Mouse (Mus musculus) heart, adult 11 months (tissue): Measurements from ENCODE around the gene Zfp618.

Source experiments
- DNase-seq: peaks from one replicate; pipeline ENCODE4 v3.0.0; 2022

Zfp618 gene

DNA sequence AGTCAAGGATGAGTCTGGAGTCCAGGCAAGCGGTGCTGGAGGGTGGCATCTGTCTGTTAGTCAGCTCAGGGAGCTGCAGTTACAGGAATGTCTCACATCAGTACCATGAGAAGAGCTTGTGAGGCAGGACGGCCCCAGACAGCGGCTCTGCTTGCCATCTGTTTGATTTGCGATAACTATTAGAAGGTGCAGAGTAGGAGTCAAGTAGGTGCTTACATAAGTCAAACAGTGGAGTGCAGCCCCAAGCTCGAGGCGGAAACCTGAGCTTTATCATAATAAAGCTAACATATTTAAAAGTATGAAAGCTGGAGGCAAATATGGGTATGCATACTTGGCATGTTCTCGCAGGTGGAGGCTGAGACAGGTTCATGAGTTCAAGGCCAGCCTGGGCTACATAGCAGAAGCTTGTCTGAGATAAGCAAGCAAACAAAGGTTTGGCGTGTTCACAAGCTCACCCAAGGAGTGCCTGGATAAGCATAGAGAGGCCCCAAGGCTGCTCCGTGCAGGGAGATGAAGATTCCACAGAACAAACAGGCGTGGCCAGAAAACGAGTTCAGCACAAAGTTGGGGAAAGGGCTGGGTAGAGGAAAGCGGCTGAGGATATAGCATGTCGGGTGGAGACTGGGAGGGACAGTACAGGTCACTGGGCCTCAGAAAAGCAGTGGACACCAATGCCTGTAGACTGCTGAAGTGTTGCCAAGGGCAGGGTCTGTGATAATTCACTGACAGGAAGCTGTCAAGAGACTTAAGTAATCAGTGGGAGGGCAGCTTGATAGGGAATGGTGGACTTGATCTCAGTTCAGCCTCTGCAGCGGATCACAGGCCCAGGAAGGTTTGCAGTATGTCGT lies 106.3 kb downstream of the Zfp618 start:
- DNase-seq: no peak

DNA sequence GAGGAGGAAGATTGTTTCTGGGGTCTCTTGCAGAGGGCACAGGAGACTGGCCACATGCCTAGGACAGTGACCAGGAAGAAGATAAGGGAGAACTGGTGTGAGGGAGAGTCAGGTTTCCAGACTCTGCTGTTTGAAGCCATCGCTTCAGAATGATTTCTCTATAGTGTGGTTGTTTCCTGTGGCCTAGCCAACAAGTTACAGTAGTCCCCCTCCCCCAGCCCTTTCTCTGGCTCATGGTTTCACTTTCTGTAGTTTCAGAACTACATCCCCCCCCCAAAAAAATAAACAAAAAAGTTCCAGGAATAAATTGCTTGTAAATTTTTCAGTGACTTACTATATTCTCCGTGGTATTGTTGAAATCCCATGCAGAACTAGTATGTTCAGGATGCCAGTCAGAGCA lies 107.8 kb downstream of the Zfp618 start:
- DNase-seq: no peak

DNA sequence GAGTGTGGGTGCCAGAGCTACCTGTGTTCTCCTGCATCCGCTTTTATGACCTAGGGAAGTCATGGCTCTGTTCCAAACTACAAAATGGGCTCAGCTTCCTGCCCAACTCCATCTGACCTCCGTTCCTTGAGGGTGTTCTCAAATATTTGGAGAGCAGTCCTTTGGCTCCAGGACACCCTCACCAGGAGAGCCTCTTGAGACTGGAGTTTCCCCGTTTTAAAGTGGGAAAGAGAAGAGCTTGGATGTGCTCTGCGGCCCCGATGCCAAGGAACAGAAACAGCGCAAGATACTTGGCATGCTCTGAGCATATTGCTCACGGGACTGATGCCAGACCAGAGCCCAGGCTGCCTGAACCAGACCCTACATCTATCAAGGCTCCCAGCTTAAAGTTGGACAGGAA lies 113.8 kb downstream of the Zfp618 start:
- DNase-seq: no peak

DNA sequence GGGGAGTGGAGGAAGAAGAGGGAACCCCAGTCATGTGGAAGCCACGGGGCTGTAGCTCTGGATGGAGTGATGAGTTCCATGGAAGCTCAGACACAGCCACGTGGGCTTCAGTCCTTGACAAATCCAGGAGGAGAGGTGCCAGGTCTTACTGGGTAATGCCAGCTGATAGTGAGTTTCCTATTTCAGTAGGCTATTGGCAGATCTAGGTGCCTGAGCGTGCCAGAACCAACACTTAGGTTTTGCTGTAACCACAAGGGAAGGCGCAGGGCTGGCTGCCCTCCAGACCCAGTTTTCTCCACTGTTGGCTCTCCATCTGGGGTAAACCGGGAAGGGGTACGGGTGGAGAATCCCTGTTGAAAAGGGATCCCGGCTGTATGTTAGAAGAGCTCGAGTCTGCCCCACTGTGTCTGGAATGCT lies 119.1 kb downstream of the Zfp618 start:
- DNase-seq: peak; percentile 98

DNA sequence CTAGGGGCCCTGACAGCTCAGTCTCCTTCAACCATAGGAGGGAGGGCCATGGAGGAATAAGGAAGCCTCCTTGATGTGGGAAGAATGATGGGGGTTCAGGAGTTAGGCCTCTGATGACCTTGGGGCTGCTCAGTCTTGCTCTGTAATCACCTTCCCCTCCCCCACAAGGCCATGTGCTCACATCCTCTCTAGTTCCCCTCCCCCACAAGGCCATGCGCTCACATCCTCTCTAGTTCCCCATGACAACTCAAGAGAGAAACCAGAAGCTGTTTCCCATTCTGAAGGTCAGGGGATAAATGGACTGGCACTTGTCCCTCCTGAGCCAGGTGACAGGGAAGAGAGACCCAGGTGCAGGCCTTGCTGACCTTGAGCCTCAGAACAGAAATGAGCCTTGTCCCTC lies 124.1 kb downstream of the Zfp618 start:
- no peak for DNase-seq

DNA sequence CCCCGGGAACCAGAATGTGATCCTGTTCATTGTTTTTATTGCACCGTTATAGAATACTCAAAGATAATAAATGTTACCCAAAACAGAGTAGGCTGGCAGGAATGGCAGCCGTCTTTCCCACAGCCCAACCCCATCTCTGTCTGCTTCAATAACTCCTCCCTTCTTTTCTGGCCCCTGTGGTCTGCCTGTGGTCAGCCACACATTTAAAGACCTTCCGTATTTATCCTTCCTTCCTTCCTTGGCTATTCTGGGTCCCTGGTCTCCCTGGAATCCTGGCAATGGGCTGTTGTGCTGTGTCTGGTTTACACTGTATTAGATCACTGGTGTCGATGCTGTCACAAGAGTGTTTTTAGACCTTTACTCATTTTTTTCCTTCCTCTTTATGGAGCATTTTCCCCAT lies 125.8 kb downstream of the Zfp618 start:
- no peak for DNase-seq

DNA sequence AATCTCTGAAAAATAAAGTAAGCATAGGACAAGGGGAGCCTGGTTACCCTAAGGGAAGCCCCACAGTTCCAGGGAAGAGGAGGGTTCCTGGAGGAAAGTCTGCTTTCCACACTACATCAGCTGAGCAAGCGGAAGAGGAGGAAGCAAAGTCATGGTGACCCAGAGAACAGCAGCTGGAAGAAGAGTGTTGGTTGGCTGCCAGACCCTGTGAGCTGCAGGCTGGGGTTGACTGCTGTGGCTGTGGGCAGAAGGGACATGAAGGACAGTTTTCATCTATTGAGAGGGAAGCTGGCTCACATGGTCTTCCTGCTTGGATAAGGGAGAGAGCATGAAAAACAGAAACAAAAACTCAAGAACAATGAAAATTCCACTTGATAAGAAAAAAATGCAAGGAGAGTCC lies 132.2 kb downstream of the Zfp618 start:
- peak; percentile 95 for DNase-seq

DNA sequence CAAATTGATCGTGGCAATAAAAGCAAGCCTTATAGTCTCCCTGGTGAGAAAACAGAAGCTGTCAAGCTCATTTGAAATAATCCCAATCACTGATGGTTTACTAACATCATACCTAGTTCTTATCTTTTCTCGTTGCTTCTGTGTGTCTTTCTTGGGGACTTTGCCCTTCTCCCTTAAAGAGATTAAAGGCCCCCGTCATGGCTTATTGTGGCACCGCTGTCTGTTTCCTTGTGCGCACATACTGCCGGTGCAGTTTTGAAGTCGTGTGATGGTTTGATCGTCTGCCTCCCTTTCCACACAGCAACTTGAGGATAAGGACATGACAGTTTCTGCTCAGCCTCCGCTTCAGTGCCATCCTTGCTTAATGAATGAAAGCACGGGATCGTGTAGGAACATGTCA lies 135.1 kb downstream of the Zfp618 start:
- no peak for DNase-seq

DNA sequence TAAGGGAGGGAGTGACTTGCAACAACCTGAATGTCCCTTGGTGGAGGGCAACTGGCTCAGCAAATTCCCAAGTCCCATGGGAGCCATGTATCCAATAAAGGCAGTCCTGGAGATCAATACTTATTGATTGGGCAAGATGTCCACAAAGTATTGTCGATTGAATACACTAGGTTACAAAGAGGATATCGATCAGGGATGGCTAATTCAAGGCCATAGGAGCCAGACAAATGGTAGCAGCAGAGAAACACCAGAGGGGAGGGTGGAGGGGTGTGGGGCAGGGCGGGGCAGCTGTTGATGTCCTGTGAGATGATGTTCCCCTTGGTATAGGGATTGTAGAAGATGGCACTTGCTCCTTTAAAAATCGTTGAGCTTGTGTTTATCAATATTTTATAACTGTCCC lies 136.7 kb downstream of the Zfp618 start:
- no peak for DNase-seq

DNA sequence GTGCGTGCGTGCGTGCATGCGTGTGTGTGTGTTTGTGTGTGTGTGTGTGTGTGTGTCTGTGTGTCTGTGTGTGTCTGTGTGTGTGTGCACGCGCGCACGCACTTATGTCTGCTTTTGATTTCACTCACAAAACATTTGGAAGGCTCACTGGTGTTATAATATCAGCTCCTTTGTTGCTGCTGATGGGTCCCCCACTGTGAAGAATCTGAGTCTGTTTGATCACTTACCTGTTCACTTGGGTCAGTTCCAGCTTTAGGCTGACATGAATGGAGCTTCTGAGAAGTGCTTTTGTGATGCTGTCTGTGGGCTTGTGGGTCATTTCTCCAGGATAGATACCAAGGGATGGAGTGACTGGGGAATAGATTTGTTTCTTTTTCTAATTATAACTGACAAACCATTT lies 140.3 kb downstream of the Zfp618 start:
- DNase-seq: no peak

DNA sequence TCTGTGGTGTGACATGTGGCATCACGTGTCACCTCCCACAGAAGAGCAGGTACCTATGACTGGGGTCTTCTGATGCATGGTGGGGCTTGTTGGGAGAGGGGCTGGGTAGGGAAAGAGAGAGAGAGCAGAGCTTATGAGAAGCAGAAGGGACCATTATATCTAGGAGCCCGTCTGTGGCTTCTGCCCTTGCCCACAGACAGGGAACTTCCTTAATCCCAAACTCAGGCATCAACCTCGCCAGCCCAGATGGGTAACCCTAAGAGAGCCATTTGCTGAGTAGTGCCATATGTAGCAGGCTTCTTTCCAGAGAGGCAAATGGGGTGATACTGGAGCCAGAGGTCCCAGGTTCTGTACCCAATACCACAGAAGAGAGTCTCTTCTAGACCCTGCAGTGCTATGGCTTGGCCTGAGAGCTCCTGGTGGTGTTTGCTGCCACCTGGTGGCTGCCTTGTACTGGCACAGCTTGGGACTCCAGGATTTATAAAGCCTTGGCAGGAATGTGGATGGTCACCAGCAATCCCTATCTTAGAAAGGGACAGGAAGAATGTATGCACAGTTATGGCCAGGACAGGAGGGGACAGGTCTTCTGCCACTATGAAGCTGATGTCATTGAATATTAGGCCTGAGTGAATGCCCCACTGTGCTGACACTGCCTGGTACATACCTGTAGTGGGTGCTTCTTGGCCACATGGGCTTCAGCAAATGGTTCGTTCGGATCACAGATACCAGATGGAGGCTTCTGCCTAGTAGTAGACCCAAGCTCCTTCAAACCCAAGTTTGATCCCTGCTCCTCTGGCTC lies 153.5 kb downstream of the Zfp618 start:
- peak; percentile 94 for DNase-seq

DNA sequence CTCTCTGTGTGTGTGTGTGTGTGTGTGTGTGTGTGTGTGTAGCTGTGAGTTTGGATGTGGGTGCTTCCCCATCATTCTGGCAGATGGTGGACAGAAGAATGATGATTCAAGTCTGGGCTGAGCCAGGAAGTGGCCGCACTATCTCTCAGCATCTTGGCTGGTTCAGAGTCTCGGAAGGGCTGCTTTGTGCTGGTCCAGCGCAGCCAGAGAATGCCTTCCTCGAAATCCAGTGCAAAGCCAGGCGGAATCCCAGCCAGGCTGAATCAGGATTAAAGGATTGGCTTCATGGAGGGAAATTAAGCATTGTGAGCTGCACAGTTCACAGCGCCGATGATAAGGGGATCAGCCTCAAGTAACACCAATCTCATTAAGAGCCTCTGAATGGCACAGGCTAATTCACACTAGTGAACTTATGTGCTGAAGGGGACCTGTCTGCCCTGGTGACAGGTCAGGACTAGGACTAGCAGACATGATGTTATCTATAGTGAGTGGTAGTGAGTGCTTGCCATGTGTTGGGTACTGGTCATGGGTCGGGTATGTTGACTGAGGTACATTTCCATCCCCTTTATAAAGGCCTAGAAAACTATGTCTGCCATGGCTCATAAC lies 159.6 kb downstream of the Zfp618 start:
- no peak for DNase-seq

DNA sequence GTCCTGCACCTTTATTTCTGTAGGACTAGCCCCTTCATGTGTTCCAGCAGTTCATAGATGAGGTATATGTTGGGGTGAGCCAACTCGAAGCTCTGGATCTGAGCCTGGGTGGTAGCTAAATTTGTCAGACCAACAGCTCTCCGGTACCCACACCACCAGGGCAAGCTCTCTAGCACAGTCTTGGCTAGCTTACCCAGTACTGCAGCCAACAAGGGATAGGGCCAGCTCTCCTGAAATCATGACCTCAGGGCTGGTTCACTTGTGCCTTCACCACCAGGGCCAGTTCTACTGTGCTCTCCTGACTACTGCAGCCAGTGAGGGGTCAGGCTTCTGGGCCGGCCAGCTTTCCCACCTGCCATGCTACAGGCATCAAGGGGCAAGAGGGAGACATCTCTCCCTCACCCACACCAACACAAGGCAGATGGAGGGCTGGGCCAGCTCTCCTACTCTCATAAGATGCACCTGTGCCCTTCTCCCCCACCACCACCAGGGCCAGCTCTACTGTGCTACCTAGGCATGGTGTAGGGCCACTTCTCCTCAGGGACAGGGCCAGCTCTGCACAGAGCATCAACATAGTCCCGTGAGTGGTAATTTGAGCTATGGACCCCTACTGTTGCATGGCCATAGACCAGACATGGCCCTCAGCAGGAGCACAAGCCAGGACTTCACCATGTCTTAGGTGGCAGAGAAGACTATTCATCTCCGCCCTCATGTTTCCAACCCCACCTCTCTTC lies 164.7 kb downstream of the Zfp618 start:
- peak; percentile 97 for DNase-seq

DNA sequence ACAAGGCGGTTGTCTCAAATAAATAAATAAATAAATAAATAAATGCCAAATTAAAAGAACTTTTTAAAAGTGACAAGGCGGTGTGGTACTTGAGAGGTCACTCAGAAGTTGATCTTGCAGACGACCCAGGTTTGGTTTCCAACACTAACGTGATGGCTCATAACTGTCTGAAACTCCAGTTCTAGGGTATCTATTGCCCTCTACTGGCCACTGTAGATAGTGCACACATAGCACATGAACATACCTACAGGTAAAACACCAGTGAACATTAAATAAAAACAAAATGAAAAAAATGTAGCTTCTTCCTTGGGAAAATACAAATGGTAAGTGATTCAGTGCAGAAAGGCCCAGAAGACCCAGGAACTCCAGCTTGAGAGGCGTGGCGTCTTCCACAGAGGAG lies 181.9 kb downstream of the Zfp618 start:
- DNase-seq: no peak

DNA sequence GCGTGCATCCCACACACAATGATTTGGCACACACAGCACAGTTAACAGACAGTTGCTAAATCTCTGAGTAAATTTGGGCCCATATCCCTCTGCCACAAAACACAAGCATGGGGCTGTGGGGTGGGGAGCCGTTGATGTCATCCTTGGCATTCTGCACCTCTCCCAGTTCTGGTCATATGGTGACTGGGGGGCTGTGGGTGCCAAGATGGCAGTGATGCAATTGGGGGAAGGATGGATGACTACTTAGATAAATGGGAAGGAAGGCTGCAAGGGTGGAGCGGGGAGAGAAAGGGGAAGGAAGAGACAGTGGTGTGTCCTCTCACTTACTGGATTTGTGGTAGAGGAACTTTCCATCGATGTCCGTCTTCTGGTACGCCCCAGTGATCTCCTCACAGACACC lies 185.8 kb downstream of the Zfp618 start:
- DNase-seq: peak; percentile 94

DNA sequence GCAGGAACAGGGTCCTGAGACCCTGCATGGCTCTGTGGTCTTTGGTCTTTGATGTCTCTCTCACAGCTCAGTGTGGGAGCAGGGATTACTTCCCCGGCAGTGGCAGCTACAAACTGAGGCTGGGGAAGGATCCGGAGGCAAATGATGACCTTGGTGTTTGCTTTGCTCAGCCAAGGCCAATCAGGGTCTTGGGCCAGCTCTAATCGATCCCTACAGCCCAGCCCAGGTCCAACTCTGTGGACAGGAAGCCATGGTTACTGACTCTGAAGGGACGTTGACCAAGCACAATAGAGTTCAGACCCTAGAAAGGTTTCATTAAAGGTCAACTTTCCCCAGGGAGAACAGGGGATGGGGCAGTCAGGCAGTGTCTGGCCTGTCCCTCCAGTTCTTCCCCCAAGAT lies 188.7 kb downstream of the Zfp618 start:
- no peak for DNase-seq

DNA sequence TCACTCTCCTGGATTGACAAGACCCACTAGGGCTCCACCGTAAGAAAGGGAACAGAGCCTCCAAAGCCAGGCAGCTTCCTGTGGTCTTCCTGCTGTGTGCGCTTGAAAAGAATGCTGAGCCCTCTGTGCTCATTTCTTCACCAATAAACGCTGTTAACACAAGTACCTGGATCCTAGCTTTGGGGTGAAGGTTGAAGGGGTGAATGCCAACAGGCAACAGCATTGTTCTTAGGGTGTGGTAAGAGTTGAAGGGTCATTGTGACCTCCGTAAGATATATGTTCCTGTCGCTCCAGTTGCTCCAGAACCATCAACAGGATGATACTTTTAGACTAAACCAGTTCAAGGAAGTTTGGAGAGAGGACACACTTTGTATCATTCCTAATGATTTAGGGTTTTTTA lies 189.3 kb downstream of the Zfp618 start, which contains the start of gene Ambp:
Gene Ambp (minus strand): TSS at position 101 of the 400 bp plus-strand sequence.
- no peak for DNase-seq

DNA sequence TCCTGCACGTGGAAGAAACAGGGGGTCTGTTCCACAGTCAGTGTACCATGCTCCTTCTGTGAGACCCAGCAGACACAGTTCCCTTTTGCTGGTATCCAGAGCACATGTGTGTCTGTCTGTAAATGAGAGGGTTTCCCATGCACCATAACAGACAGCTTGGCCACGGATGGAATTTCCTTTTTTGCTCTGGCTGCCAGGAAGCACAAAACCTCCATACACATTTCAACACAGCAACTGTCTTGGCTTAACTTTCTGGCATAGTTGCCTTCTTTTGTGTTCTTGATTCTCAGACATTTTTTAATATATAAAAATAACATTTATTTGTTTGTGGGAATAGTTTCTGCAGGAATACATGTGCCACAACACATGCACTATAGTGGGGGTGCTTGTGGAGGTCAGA lies 190.2 kb downstream of the Zfp618 start:
- no peak for DNase-seq

DNA sequence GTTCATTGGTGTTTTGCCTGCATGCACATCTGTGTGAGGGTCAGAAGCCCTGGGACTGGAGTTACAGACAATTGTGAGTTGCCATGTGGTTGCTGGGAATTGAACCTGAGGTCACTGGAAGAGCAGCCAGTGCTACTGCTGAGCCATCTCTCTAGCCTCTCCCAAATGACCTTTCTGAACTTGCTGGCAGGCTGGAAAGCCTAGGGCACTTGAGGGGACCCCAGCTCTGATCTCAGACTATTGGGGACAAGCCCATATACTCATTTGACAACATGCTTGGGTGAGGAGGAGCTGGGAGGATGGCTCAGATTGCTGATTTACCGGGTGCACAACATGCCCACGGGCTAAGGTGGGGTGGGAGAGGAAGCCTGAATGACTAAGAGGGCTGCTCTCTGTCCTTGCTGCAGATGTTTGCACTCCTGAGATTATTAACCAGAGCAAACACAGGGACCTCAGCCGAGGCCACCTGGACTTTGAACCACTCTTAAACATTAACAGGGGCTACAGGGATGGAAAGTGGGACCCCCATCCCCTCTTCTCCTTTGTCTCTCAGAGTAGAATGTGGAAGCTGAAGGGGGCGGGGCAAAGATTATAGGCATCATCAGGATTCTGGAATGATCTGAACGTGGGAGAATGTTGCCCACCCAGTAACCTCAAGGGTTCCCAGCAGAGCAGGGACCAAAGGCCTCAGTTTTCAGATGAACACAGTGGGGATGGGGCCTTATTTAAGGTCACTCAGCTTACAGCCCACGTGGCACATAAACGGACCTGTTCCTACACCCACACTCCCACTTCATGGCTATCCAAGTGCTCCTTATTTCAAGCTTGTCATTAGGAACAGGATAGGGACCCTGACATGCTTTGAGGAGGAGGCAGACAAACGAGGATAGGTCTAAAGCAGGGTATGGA lies 191.6 kb downstream of the Zfp618 start:
- no peak for DNase-seq

DNA sequence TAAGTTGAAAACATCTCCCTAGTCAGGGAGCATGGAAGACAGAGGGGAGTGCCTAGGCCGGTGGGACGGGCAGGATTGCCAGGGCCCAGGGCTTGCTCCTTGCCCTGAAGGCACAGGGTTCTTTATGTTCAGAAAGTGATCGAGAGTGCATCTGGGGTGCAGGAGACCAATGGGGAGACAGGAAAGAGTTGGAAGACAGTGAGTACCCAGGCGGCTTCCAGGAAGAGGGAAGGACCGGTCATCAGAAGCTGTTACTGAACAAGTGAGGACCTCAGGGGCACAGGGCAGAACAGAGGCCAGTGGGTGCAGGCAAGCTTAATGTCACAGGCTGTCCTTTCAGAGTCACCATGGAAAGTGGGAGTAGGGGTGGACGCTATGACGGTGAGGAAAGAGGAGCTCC lies 192.8 kb downstream of the Zfp618 start:
- no peak for DNase-seq

DNA sequence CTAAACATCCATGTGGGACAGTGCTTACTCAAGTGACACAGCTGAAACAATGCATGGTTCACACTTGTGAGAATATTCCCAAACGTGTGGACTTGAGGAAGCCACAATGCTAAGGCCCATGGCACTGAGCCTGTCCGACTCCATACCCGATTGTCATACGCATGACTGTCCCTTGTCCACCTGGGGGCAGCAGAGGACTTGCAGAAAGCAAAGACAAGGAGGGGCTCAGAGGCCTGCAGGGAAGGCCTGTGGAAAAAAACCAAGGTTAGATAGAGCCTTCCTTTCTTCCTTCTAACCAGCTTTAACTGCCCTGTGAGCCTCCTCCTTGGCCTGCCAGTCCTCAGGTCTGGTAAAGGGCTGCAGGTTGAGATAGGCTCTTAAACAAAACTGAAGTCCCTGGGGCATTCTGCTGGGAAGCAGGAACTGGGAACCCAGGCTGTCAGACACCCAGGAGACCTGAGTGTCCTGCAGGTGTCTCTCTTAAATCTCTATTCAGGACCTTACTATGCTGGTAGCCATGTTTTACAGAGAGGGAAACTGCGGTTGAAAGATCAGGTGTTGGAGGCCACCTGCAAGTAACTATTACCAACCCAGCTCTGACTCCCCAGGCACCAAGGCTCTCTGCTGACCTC lies 193.7 kb downstream of the Zfp618 start:
- DNase-seq: peak; percentile 96
